Mouse (Mus musculus) 3T3-L1 (cell line): ENCODE measurements at regions not wholly inside any gene's neighbourhood (a gene's known extent, or its start where the extent isn't known, plus 50 kb on each side); places are given as distances from the start of the nearest gene placed in this dataset.
A peak's percentile ranks its signal among the peaks of the same experiment; 100 is the strongest.

Source experiments
- DNase-seq: peaks from one replicate; pipeline ENCODE4 v3.0.0-alpha.2; 2015; ENCODE audit warnings: low read depth, low spot score

- no peak for DNase-seq
Measured at GRCm38 (mm10) chr7:95810096-95810495, 360.9 kb upstream of the Tenm4 start.

GRCm38 (mm10) chr7:95814865-95815264 is 356.2 kb upstream of the Tenm4 start:
- DNase-seq = no peak

GRCm38 (mm10) chr7:95823539-95823938 is 347.5 kb upstream of the Tenm4 start:
- no peak for DNase-seq

GRCm38 (mm10) chr7:95829889-95830288 is 341.2 kb upstream of the Tenm4 start:
- DNase-seq = no peak

- DNase-seq = no peak
Measured at GRCm38 (mm10) chr7:95834236-95834919, 336.7 kb upstream of the Tenm4 start.

- DNase-seq = no peak
Measured at GRCm38 (mm10) chr7:95840476-95840875, 330.6 kb upstream of the Tenm4 start.

GRCm38 (mm10) chr7:95849874-95850273 is 321.2 kb upstream of the Tenm4 start:
- no peak for DNase-seq

- peak; percentile 73 for DNase-seq
Measured at GRCm38 (mm10) chr7:95852630-95853029, 318.4 kb upstream of the Tenm4 start.

- peak; percentile 93 for DNase-seq
Measured at GRCm38 (mm10) chr7:95853225-95853812, 317.7 kb upstream of the Tenm4 start.

- DNase-seq = no peak
Measured at GRCm38 (mm10) chr7:95858247-95858646, 312.8 kb upstream of the Tenm4 start.

GRCm38 (mm10) chr7:95864233-95864632 is 306.8 kb upstream of the Tenm4 start:
- DNase-seq = peak; percentile 21

GRCm38 (mm10) chr7:95865270-95865669 is 305.8 kb upstream of the Tenm4 start:
- peak; percentile 6 for DNase-seq

- peak; percentile 18 for DNase-seq
Measured at GRCm38 (mm10) chr7:95868753-95869152, 302.3 kb upstream of the Tenm4 start.

- no peak for DNase-seq
Measured at GRCm38 (mm10) chr7:95880576-95881267, 290.3 kb upstream of the Tenm4 start.

GRCm38 (mm10) chr7:95901524-95901923 is 269.5 kb upstream of the Tenm4 start:
- DNase-seq = no peak

- DNase-seq = peak; percentile 71
Measured at GRCm38 (mm10) chr7:95914406-95915080, 256.5 kb upstream of the Tenm4 start.

GRCm38 (mm10) chr7:95919932-95920331 is 251.1 kb upstream of the Tenm4 start:
- DNase-seq = no peak

GRCm38 (mm10) chr7:95924805-95925204 is 246.2 kb upstream of the Tenm4 start:
- DNase-seq = no peak

GRCm38 (mm10) chr7:95926119-95927039 is 244.7 kb upstream of the Tenm4 start:
- DNase-seq = no peak

- peak; percentile 10 for DNase-seq
Measured at GRCm38 (mm10) chr7:95936599-95936998, 234.4 kb upstream of the Tenm4 start.

GRCm38 (mm10) chr7:95943420-95943819 is 227.6 kb upstream of the Tenm4 start:
- no peak for DNase-seq
